Mouse (Mus musculus): ENCODE measurements around the gene Prkar1a. TPM values are rescaled to one million over a fixed set of nuclear protein-coding genes. Genes with fewer than 3 reads are reported as not detected.

The Prkar1a gene
- 528 TPM for polyA plus RNA-seq (2017; shearing (Covaris generic))

DNA sequence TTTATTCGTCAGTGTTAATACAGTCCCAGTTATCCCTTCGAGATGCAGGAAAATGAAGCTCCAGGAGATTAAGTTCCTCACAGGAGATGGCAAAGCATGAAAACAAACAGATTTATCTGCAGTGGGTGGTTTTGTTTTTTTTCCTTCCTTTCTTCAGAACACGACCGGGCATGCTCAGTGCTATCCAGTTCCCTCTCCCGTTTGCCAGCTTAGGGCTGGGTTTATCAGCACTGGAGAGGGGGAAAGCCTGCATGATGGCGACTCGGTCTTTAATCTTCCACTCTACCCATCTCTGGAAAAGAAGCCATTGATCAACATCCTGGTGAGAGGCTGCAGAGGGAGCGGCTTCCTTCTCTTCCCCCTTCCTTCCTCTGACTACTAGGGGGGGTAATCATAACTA lies at the start of gene Prkar1a:
Gene Prkar1a, plus strand, starts transcription at position 200 of the 400 bp plus-strand sequence.

DNA sequence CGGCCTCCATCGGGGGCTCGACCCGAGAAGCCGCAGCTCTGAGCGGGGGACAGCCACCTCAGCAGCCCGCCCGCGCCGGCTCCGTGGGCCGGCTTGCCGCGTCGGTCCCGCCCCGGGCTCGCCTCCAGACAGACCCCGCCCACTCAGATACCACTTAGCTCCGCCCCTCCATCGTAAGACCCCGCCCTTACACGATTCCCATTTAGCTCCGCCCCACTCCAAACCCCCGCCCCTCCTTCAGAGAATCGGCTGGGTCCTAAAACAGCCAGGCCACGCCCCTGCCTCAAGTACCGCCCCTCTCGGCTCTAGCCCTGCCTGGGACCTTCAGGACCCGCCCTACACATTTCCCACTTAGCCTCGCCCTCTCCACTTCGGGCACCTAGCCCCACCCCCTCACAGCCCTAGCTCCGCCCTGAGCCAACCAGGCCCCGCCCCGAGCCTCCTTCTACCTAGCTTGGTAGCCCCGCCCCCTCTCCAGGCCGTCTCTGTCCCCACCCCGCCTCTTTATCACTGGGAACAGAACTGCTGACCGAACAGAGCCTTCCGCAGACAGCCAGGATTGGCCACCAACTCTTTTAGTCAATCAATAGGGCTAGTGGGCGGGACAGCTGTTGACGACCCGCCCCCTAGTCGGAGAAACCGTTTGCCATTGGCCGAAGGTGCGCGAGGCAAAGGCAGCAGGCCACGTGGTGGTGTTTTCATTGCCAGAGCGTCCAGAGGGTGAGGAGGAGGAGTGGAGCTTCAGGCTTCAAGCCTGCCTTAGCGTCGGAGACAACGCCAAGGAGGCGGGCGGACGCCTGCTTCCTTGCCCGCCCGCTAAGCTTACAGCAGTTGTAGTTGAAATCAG lies 37.7 kb upstream of the Prkar1a start, which contains the start of gene Wipi1:
Gene Wipi1, minus strand, starts transcription at position 665 of the 847 bp plus-strand sequence.

Other genes starting within 250 kb of the Prkar1a start
- 0.43 TPM for gene 9930022D16Rik, start 235.5 kb upstream of the Prkar1a start, polyA plus RNA-seq (2017; shearing (Covaris generic))
- 41.9 TPM for gene Amz2, start 223.5 kb upstream of the Prkar1a start, polyA plus RNA-seq (2017; shearing (Covaris generic))
- 2.2 TPM for gene Arsg, start 176.0 kb upstream of the Prkar1a start, polyA plus RNA-seq (2017; shearing (Covaris generic))
- 19.4 TPM for gene Slc16a6, start 175.8 kb upstream of the Prkar1a start, polyA plus RNA-seq (2017; shearing (Covaris generic))
- 0.32 TPM for gene Wipi1, start 37.4 kb upstream of the Prkar1a start, polyA plus RNA-seq (2017; shearing (Covaris generic))
- gene Fam20a, start 72.9 kb downstream of the Prkar1a start, polyA plus RNA-seq (2017; shearing (Covaris generic)): 1.6 TPM
- gene 1700012B07Rik, start 178.6 kb downstream of the Prkar1a start, polyA plus RNA-seq (2017; shearing (Covaris generic)): 0.33 TPM